Comparison of ENCODE assay signal across 9 mouse cellular contexts in the genomic region with DNA sequence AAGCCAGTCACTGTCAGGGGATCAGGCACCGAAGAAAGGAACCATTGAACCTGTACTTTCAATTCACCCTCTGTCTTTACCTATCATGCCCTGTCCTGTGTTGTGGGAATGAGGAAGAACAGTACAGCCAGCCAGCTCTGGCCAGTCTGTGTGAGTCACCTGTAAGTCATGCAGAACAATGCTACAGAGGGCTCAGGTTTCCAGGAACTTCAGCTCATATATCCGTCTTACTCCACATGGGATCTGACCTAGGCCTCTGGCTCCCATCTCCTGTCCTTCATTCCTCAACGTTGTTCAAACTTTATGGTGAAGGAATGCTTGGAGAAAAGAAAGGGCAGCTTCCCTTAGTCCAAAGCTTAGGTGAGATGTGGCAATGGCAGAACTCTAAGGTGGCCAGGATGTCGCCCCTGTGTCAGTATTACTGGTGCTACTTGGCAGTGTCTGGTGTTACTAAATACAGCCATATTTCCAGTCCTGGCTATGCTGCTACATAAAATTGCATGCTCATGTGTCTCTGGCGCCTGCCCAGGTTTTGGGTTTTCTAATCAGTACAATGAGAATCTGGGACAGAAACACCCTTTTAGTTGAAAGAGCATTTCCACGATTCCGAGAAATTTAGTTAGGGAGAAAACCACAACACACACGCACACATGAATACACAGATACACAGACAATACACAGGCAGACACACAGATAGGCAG.
DNase-seq lines count a peak whose midpoint lies in the region; ATAC-seq and TF ChIP-seq lines count a peak whose summit lies in the region.
"Had no signal": no experiment of that assay in that cellular context is flagged by ENCODE, and none has a peak within 500 bp of the region (broad histone marks: within the 10 kb centered on the region; RNA-seq: fewer than 3 reads in every experiment).

No protein-coding gene starts in this region.

- H3K36me3 ChIP-seq in kidney, postnatal 0 days (ENCODE audit: insufficient read depth, low read length) = no peaks in the 10 kb centered on the region

- 55% methylated on average over 8 of the region's 8 CpGs for WGBS in kidney, postnatal 0 days

- no peaks in the 10 kb centered on the region for H3K9me3 ChIP-seq in kidney, postnatal 0 days (replicated peaks; ENCODE audit: low read length)

- peak; percentile 61 to 72 for DNase-seq in cerebellum, postnatal 14 days
- DNase-seq in cerebellum, adult 9-11 months = no peak
- DNase-seq in urinary bladder, postnatal 25 days (ENCODE audit: low spot score) = peak; percentile 38
- no peak for DNase-seq in urinary bladder, adult 2 months (ENCODE audit: low spot score)
- peak; percentile 82 for DNase-seq in kidney, postnatal 0 days (ENCODE audit: low spot score)
- DNase-seq in thymus, postnatal 36 days = no peak
- no peak for DNase-seq in retina, embryonic 14.5 days (ENCODE audit: low spot score)

- peaks cover 18% of the 10 kb centered on the region; the same call in 1 of the 2 replicates for H3K4me1 ChIP-seq in kidney, postnatal 0 days (replicated peaks; ENCODE audit: insufficient read depth, low read length)

- no peak overlapping the region for H3K9ac ChIP-seq in kidney, postnatal 0 days (ENCODE audit: low read depth, low read length)

- H3K4me3 ChIP-seq in kidney, postnatal 0 days (replicated peaks; ENCODE audit: low read depth, low read length) = no peak overlapping the region

- H3K27me3 ChIP-seq in kidney, postnatal 0 days (ENCODE audit: insufficient read depth, low read length) = no peaks in the 10 kb centered on the region

- peak; percentile 96 for ATAC-seq in kidney, postnatal 0 days (replicated peaks; ENCODE audit: low FRiP score, low read depth)
- ATAC-seq in megakaryocyte-erythroid progenitor cell, adult 5-6 weeks (replicated peaks; ENCODE audit: low FRiP score, low TSS enrichment, poor library complexity, severe bottlenecking) = no peak
- ATAC-seq: CD4-positive, CD25-positive, alpha-beta regulatory T cell, adult 4 months had no signal

- H3K27ac ChIP-seq in kidney, postnatal 0 days = peak overlapping the region; percentile 76

- no peak for TF ChIP-seq CTCF in kidney, postnatal 0 days (IDR thresholded peaks at IDR 0.05; ENCODE audit: low read depth)

- no peak overlapping the region for H3K4me2 ChIP-seq in kidney, postnatal 0 days (ENCODE audit: low read length)

Comparison
In these comparisons a context has a peak if more than half of its experiments do, and no peak if none do; other contexts are left out.
1. DNase-seq: peak in cerebellum, postnatal 14 days (2 of 2), urinary bladder, postnatal 25 days (single experiment) and kidney, postnatal 0 days (single experiment); none in cerebellum, adult 9-11 months (single experiment), urinary bladder, adult 2 months (single experiment), thymus, postnatal 36 days (0 of 2) and retina, embryonic 14.5 days (single experiment).